Mouse (Mus musculus): Measurements from ENCODE around the gene Bicra. TPM values are rescaled to one million over a fixed set of nuclear protein-coding genes. Genes with fewer than 3 reads are reported as not detected.

Bicra gene
- polyA plus RNA-seq (2017; shearing (Covaris generic)): 6.4 TPM

DNA sequence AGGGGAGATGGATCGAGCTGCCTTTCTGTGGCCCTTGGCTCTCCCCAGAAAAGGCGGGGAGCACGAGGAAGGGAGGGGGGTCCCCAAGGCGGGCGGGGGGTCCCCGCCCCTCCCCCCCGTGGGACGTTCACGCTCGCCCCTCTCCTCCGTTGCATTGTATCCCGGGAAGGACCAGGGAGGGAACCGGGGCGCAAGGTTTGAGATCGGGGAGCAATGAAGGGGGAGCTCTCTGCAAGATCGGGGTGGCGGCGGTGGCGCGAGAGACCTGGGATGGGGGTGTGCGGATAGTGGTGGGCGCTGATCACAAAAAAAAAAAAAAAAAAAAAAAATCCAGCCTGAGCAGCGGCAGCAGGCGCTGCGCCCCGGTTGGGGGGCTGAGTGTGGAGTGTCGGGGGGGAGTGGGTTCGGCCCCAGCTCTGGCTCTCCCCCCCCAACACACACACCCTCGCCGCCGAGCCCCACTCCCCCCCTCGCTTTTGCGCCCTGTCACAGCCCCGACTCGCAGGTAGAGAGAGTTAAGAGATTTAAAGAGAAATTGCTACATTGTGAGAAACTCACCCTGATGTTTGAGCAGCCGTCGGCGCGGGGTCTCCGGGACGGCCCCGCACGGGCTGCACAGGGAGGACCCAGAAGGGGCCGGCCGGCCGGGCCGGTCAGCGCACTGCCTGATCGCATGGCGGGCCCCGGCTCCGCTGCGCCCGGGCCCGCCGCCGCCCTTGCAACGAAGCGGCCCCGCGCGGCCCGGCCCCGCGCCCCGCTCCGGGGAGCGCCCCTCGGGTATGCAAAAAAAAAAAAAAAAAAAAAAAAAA lies at the start of gene Bicra:
TSS of gene Bicra (minus strand) at position 584 of the 809 bp plus-strand sequence.

DNA sequence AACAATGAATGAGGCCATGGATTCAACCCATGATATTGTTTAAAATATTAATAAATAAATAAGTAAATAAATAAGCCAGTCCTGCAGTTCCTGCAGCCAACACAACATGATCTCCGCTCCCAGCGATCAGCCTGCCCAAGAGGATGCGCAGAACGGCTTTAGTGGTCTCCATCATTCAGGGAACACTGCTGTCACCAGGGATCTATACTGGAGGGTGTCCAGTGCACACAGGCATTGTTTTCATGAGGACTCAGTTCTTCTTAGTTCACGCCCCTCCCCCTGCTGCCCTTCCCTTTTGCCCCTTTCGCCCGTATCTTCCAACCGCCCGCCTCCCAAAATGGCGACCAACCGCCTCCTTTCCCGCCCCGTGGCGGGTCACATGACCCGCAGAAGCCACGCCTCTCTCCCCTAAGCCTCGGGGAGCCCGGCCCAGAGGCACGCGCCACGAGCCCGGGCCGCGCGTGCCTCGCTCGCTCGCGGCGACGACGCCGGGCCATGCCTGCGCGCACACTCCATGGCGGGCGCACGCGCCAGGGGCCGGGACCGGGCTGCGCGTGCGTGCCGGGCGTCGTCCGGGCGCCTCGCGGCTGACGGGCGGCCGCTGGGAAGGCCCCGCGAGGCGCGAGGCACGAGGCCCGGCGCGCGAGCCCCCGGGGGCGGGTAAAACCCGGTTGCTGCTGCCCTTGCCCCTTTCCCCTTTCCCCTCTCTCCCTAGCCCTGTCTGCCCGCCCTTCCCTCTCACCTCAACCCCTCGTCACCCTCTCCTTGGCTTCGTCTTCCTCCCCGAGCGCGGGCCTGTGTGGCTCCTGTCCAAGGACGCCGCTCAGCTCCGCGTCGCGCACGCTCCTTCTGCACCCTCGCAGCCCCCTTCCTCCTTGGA lies 13.7 kb upstream of the Bicra start, which contains the start of gene Zfp541:
TSS of gene Zfp541 (plus strand) at position 596 of the 880 bp plus-strand sequence.

GRCm38 (mm10) chr7:15967312-15967711 lies 80.4 kb downstream of the Bicra start, which contains the start of gene Ehd2:
TSS of gene Ehd2 (minus strand) at chr7:15967567.

DNA sequence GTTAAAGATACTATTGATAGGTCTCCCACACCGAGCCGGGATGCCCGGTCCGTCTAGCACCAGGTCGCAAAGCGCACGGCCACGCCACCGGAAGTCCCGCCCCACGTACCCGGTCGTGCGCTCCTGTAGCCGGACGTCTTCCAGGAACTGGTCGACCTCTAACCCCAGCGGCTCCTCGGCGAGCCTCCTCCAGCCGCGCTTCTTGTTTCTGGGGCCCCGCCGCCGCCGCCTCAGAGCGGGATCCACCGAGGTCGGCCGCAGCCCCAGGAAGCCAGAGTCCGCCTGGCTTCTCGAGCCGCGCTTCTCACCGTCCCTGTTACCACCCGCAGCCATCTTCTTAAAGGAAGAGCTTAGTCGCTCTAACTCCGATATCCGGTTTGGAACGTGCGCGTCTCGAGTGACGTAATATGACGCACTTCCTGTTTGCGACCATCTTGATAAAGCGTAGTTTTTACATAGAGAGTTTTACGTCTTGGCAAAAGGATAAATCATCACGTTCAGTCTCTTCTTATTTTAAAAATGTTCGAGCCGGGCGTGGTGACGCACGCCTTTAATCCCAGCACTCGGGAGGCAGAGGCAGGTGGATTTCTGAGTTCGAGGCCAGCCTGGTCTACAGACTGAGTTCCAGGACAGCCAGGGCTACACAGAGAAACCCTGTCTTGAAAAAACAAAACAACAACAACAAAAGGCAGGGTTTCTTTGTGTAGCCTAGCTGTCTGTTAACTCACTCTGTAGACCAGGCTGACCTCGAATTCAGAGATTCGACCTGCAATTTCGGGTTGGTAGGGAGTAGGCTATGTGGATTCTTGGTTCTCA lies 101.8 kb downstream of the Bicra start, which contains the start of gene Nop53:
TSS of gene Nop53 (minus strand) at position 354 of the 816 bp plus-strand sequence.

GRCm38 (mm10) chr7:15922220-15922773 lies 125.4 kb downstream of the Bicra start, which contains the start of gene Selenow:
TSS of gene Selenow (minus strand) at chr7:15922402.

Other genes with a start within 250 kb of the Bicra start
- gene Obox6, start 208.2 kb downstream of the Bicra start, polyA plus RNA-seq (2017; shearing (Covaris generic)): not detected
- not detected for gene Crx, start 168.0 kb downstream of the Bicra start, polyA plus RNA-seq (2017; shearing (Covaris generic))
- not detected for gene Crxos, start 165.3 kb downstream of the Bicra start, polyA plus RNA-seq (2017; shearing (Covaris generic))
- 584 TPM for gene Selenow, start 125.5 kb downstream of the Bicra start, polyA plus RNA-seq (2017; shearing (Covaris generic))
- gene Nop53, start 101.8 kb downstream of the Bicra start, polyA plus RNA-seq (2017; shearing (Covaris generic)): 391 TPM
- 0.09 TPM for gene Ehd2, start 80.4 kb downstream of the Bicra start, polyA plus RNA-seq (2017; shearing (Covaris generic))
- not detected for gene Zfp541, start 13.9 kb upstream of the Bicra start, polyA plus RNA-seq (2017; shearing (Covaris generic))
- 253 TPM for gene Napa, start 50.5 kb upstream of the Bicra start, polyA plus RNA-seq (2017; shearing (Covaris generic))
- 30.0 TPM for gene Kptn, start 72.0 kb upstream of the Bicra start, polyA plus RNA-seq (2017; shearing (Covaris generic))
- gene Slc8a2, start 81.9 kb upstream of the Bicra start, polyA plus RNA-seq (2017; shearing (Covaris generic)): not detected
- 52.4 TPM for gene Meis3, start 127.2 kb upstream of the Bicra start, polyA plus RNA-seq (2017; shearing (Covaris generic))
- 39.8 TPM for gene Dhx34, start 174.1 kb upstream of the Bicra start, polyA plus RNA-seq (2017; shearing (Covaris generic))
- 0.09 TPM for gene C5ar2, start 196.2 kb upstream of the Bicra start, polyA plus RNA-seq (2017; shearing (Covaris generic))
- not detected for gene C5ar1, start 211.6 kb upstream of the Bicra start, polyA plus RNA-seq (2017; shearing (Covaris generic))
- gene Inafm1, start 225.7 kb upstream of the Bicra start, polyA plus RNA-seq (2017; shearing (Covaris generic)): 2.2 TPM
- 41.4 TPM for gene Ccdc9, start 238.9 kb upstream of the Bicra start, polyA plus RNA-seq (2017; shearing (Covaris generic))

All from activated CD4-positive, CD25-positive, alpha-beta regulatory T cell, adult 9 weeks (primary cell).